Mouse (Mus musculus): ENCODE results near the gene Otof. TPM values are rescaled to one million over a fixed set of nuclear protein-coding genes. Genes with fewer than 3 reads are reported as not detected.

Gene Otof
- polyA plus RNA-seq, 1 experiment from 2014 or later, result 0.04 TPM

- no peak for TF ChIP-seq CTCF (IDR thresholded peaks at IDR 0.05; ENCODE audit: low read depth)
- ATAC-seq (replicated peaks; ENCODE audit: low FRiP score, low read depth) (no peak), DNase-seq (ENCODE audit: low spot score) (no peak)
- H3K27me3 ChIP-seq (ENCODE audit: insufficient read depth, low read length), result no peaks in the 10 kb centered on the region
- no peak overlapping the region for H3K9ac ChIP-seq (ENCODE audit: low read depth, low read length)
- H3K9me3 ChIP-seq (replicated peaks; ENCODE audit: low read length), result no peaks in the 10 kb centered on the region
- H3K4me1 ChIP-seq (replicated peaks; ENCODE audit: insufficient read depth, low read length), result no peaks in the 10 kb centered on the region
- H3K27ac ChIP-seq, result no peak overlapping the region
- no peak overlapping the region for H3K4me2 ChIP-seq (ENCODE audit: low read length)
- H3K4me3 ChIP-seq (replicated peaks; ENCODE audit: low read depth, low read length), result no peak overlapping the region
- H3K36me3 ChIP-seq (ENCODE audit: insufficient read depth, low read length), result no peaks in the 10 kb centered on the region
Measured at GRCm38 (mm10) chr5:30490215-30490614, 28.5 kb upstream of the Otof start.

DNA sequence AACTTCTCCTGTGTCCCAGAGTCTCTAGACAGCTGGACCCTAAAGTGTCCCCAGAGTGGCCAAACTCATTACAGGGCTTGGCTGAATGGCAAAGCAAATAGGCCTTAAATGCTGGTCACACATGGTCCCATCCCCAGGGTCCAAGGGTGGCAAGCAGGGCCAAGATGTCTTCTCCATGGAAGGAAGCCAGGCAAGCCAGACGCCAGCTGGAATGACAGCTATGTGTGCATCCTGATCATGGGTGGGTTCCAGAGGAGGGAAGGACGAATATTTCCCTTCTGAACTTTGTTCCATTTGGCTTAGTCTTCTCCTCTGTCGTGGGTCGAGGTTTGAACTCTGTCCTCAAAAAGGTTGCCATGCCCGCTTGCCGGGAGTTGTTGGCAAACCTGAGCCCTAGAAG is 23.4 kb upstream of the Otof start:
- Histone ChIP-seq H3K27me3 (ENCODE audit: insufficient read depth, low read length) (no peaks in the 10 kb centered on the region), H3K4me3 (replicated peaks; ENCODE audit: low read depth, low read length) (no peak overlapping the region), H3K9me3 (replicated peaks; ENCODE audit: low read length) (no peaks in the 10 kb centered on the region), H3K4me2 (ENCODE audit: low read length) (no peak overlapping the region), H3K9ac (ENCODE audit: low read depth, low read length) (no peak overlapping the region), H3K27ac (no peak overlapping the region), H3K4me1 (replicated peaks; ENCODE audit: insufficient read depth, low read length) (no peaks in the 10 kb centered on the region), H3K36me3 (ENCODE audit: insufficient read depth, low read length) (no peaks in the 10 kb centered on the region)
- ATAC-seq (replicated peaks; ENCODE audit: low FRiP score, low read depth) (no peak), DNase-seq (ENCODE audit: low spot score) (no peak)
- WGBS, result 66% methylated on average over 6 of the region's 6 CpGs
- no peak for TF ChIP-seq CTCF (IDR thresholded peaks at IDR 0.05; ENCODE audit: low read depth)

- Histone ChIP-seq H3K27ac (no peak overlapping the region), H3K4me2 (ENCODE audit: low read length) (no peak overlapping the region), H3K4me3 (replicated peaks; ENCODE audit: low read depth, low read length) (no peak overlapping the region), H3K36me3 (ENCODE audit: insufficient read depth, low read length) (no peaks in the 10 kb centered on the region), H3K4me1 (replicated peaks; ENCODE audit: insufficient read depth, low read length) (no peaks in the 10 kb centered on the region), H3K27me3 (ENCODE audit: insufficient read depth, low read length) (no peaks in the 10 kb centered on the region), H3K9me3 (replicated peaks; ENCODE audit: low read length) (no peaks in the 10 kb centered on the region), H3K9ac (ENCODE audit: low read depth, low read length) (no peak overlapping the region)
- no peak for DNase-seq (ENCODE audit: low spot score)
- no peak for ATAC-seq (replicated peaks; ENCODE audit: low FRiP score, low read depth)
- no peak for TF ChIP-seq CTCF (IDR thresholded peaks at IDR 0.05; ENCODE audit: low read depth)
- WGBS, result 62% methylated on average over 5 of the region's 5 CpGs
Measured at GRCm38 (mm10) chr5:30484591-30484990, 22.9 kb upstream of the Otof start.

DNA sequence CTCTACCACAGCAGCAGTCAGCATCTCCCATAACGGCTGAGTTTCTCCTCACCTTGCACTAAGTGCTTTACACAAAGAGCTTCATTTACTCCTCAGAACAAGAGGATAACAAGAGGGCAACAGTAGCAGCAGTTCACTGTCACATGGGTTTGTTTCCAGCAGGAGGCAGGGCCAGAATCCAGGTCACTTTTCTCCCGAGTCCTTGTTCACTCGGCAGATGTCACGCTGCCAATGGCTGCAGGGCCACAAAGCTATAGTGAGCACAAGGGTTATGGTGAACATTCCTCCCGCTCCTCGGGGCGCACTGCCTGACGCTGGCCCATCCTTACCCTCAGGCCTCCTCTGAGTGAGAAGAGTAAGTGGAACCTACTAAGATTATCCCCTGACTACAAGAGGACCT is 21.8 kb upstream of the Otof start:
- no peak for ATAC-seq (replicated peaks; ENCODE audit: low FRiP score, low read depth)
- WGBS, result 82% methylated on average over 8 of the region's 8 CpGs
- no peaks in the 10 kb centered on the region for H3K27me3 ChIP-seq (ENCODE audit: insufficient read depth, low read length)
- H3K4me3 ChIP-seq (replicated peaks; ENCODE audit: low read depth, low read length), result no peak overlapping the region
- no peak for TF ChIP-seq CTCF (IDR thresholded peaks at IDR 0.05; ENCODE audit: low read depth)
- no peak overlapping the region for H3K27ac ChIP-seq
- no peaks in the 10 kb centered on the region for H3K9me3 ChIP-seq (replicated peaks; ENCODE audit: low read length)
- no peak for DNase-seq (ENCODE audit: low spot score)
- no peaks in the 10 kb centered on the region for H3K4me1 ChIP-seq (replicated peaks; ENCODE audit: insufficient read depth, low read length)
- no peak overlapping the region for H3K4me2 ChIP-seq (ENCODE audit: low read length)
- H3K36me3 ChIP-seq (ENCODE audit: insufficient read depth, low read length), result no peaks in the 10 kb centered on the region
- no peak overlapping the region for H3K9ac ChIP-seq (ENCODE audit: low read depth, low read length)

GRCm38 (mm10) chr5:30482319-30482718 is 20.6 kb upstream of the Otof start:
- no peak overlapping the region for H3K27ac ChIP-seq
- H3K4me2 ChIP-seq (ENCODE audit: low read length), result no peak overlapping the region
- no peaks in the 10 kb centered on the region for H3K4me1 ChIP-seq (replicated peaks; ENCODE audit: insufficient read depth, low read length)
- peak; percentile 84 for TF ChIP-seq CTCF (IDR thresholded peaks at IDR 0.05; ENCODE audit: low read depth)
- WGBS, result 14% methylated on average over 5 of the region's 5 CpGs
- H3K4me3 ChIP-seq (replicated peaks; ENCODE audit: low read depth, low read length), result no peak overlapping the region
- peak; percentile 66 for ATAC-seq (replicated peaks; ENCODE audit: low FRiP score, low read depth)
- no peak overlapping the region for H3K9ac ChIP-seq (ENCODE audit: low read depth, low read length)
- no peaks in the 10 kb centered on the region for H3K27me3 ChIP-seq (ENCODE audit: insufficient read depth, low read length)
- no peaks in the 10 kb centered on the region for H3K9me3 ChIP-seq (replicated peaks; ENCODE audit: low read length)
- DNase-seq (ENCODE audit: low spot score), result peak; percentile 84
- no peaks in the 10 kb centered on the region for H3K36me3 ChIP-seq (ENCODE audit: insufficient read depth, low read length)

- no peaks in the 10 kb centered on the region for H3K27me3 ChIP-seq (ENCODE audit: insufficient read depth, low read length)
- TF ChIP-seq CTCF (IDR thresholded peaks at IDR 0.05; ENCODE audit: low read depth), result peak; percentile 90
- no peak overlapping the region for H3K4me3 ChIP-seq (replicated peaks; ENCODE audit: low read depth, low read length)
- no peak overlapping the region for H3K4me2 ChIP-seq (ENCODE audit: low read length)
- no peak overlapping the region for H3K27ac ChIP-seq
- H3K36me3 ChIP-seq (ENCODE audit: insufficient read depth, low read length), result no peaks in the 10 kb centered on the region
- ATAC-seq (replicated peaks; ENCODE audit: low FRiP score, low read depth) (no peak), DNase-seq (ENCODE audit: low spot score) (peak; percentile 51)
- WGBS, result 41% methylated on average over 10 of the region's 10 CpGs
- no peaks in the 10 kb centered on the region for H3K4me1 ChIP-seq (replicated peaks; ENCODE audit: insufficient read depth, low read length)
- no peak overlapping the region for H3K9ac ChIP-seq (ENCODE audit: low read depth, low read length)
- no peaks in the 10 kb centered on the region for H3K9me3 ChIP-seq (replicated peaks; ENCODE audit: low read length)
Measured at GRCm38 (mm10) chr5:30476534-30476933, 14.8 kb upstream of the Otof start.

DNA sequence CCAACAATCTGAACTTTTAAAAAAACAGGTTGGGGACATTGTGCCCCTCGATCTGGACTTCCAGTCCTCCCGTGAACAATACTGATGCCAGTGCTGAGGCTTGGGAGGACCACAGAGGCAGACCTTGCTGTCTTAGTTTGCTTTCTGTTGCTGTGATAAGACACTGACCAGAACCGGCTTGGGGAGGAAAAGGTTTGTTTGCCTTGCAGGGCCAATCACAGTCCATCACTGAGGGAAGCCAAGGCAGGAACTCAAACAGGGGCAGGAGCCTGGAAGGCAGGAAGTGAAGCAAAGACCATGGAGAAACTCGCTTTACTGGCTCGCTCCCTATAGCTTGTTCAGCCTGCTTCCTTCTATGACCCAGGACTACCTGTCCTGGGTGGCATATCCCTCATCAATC is 10.4 kb upstream of the Otof start:
- Histone ChIP-seq H3K4me2 (ENCODE audit: low read length) (no peak overlapping the region), H3K9me3 (replicated peaks; ENCODE audit: low read length) (no peaks in the 10 kb centered on the region), H3K4me3 (replicated peaks; ENCODE audit: low read depth, low read length) (no peak overlapping the region), H3K27me3 (ENCODE audit: insufficient read depth, low read length) (no peaks in the 10 kb centered on the region), H3K27ac (no peak overlapping the region), H3K4me1 (replicated peaks; ENCODE audit: insufficient read depth, low read length) (no peaks in the 10 kb centered on the region), H3K36me3 (ENCODE audit: insufficient read depth, low read length) (no peaks in the 10 kb centered on the region), H3K9ac (ENCODE audit: low read depth, low read length) (no peak overlapping the region)
- DNase-seq (ENCODE audit: low spot score), result no peak
- 71% methylated on average over 5 of the region's 5 CpGs for WGBS
- no peak for ATAC-seq (replicated peaks; ENCODE audit: low FRiP score, low read depth)
- no peak for TF ChIP-seq CTCF (IDR thresholded peaks at IDR 0.05; ENCODE audit: low read depth)

All from kidney, postnatal 0 days (tissue).